Mouse (Mus musculus) right cerebral cortex, postnatal 36 days (tissue): ENCODE results near the gene Itprip.

ENCODE experiments used
- DNase-seq, 2 experiments: peaks; one replicate each; pipeline ENCODE4 v3.0.0; 2022; ENCODE audit warnings: low spot score in 2 of 2, mixed read lengths in 1 of 2

The Itprip gene

GRCm38 (mm10) chr19:47915251-47915650, 3.8 kb downstream of the Itprip start:
- DNase-seq = no peak

GRCm38 (mm10) chr19:47914191-47914590, 4.9 kb downstream of the Itprip start:
- DNase-seq = no peak

GRCm38 (mm10) chr19:47913344-47913743, 5.8 kb downstream of the Itprip start:
- no peak for DNase-seq

- no peak for DNase-seq
Measured at GRCm38 (mm10) chr19:47910751-47911150, 8.3 kb downstream of the Itprip start.

- no peak for DNase-seq
Measured at GRCm38 (mm10) chr19:47910117-47910618, 8.9 kb downstream of the Itprip start.

GRCm38 (mm10) chr19:47909387-47910116, 9.5 kb downstream of the Itprip start:
- DNase-seq = no peak

GRCm38 (mm10) chr19:47908961-47909371, 10.1 kb downstream of the Itprip start:
- DNase-seq = no peak

GRCm38 (mm10) chr19:47907596-47907995, 11.5 kb downstream of the Itprip start:
- DNase-seq = no peak

GRCm38 (mm10) chr19:47905603-47906002, 13.5 kb downstream of the Itprip start:
- DNase-seq = no peak

- DNase-seq = no peak
Measured at GRCm38 (mm10) chr19:47905081-47905480, 14.0 kb downstream of the Itprip start.

GRCm38 (mm10) chr19:47903679-47904078, 15.4 kb downstream of the Itprip start:
- DNase-seq = no peak

- DNase-seq = no peak
Measured at GRCm38 (mm10) chr19:47902316-47903201, 16.5 kb downstream of the Itprip start.

- DNase-seq = no peak
Measured at GRCm38 (mm10) chr19:47900558-47900957, 18.5 kb downstream of the Itprip start.

GRCm38 (mm10) chr19:47900012-47900411, 19.1 kb downstream of the Itprip start:
- DNase-seq = no peak

- DNase-seq = no peak
Measured at GRCm38 (mm10) chr19:47898472-47899079, 20.5 kb downstream of the Itprip start.

- DNase-seq = no peak
Measured at GRCm38 (mm10) chr19:47893092-47893491, 26.0 kb downstream of the Itprip start.

- no peak for DNase-seq
Measured at GRCm38 (mm10) chr19:47891562-47892312, 27.4 kb downstream of the Itprip start.

- no peak for DNase-seq
Measured at GRCm38 (mm10) chr19:47890489-47891130, 28.5 kb downstream of the Itprip start.

- DNase-seq = no peak
Measured at GRCm38 (mm10) chr19:47888037-47888436, 31.1 kb downstream of the Itprip start.

GRCm38 (mm10) chr19:47887417-47887816, 31.7 kb downstream of the Itprip start:
- DNase-seq = no peak

- no peak for DNase-seq
Measured at GRCm38 (mm10) chr19:47886617-47887016, 32.5 kb downstream of the Itprip start.
